Mouse (Mus musculus): ENCODE measurements at regions not wholly inside any gene's neighbourhood (a gene's known extent, or its start where the extent isn't known, plus 50 kb on each side); places are given as distances from the start of the nearest gene placed in this dataset.

DNA sequence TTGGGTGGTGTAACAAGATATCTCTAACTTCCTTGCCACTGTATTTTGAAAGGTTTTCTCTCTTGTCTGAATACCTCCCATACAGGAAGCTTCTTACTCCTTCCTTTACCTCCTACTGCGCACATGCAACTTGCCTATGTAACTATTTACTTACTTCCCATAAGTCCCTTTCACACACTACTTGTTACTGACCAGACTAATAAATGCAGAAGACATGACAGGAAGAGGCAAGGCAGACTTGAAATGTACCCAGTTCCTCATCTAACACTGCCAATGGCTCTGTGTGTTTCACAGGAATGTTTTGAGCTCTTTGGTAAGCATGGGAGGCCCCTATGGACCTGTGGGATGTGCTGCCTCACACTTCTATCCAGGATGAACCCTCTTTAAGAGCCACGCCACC, 207.1 kb upstream of the Hhip start:
- peak; percentile 89 for ATAC-seq (replicated peaks; ENCODE audit: poor library complexity, severe bottlenecking)

GRCm38 (mm10) chr8:80263468-80263945, 205.7 kb upstream of the Hhip start:
- peak; percentile 24 for ATAC-seq (replicated peaks; ENCODE audit: poor library complexity, severe bottlenecking)

GRCm38 (mm10) chr8:80262911-80263310, 205.1 kb upstream of the Hhip start:
- peak; percentile 57 for ATAC-seq (replicated peaks; ENCODE audit: poor library complexity, severe bottlenecking)

DNA sequence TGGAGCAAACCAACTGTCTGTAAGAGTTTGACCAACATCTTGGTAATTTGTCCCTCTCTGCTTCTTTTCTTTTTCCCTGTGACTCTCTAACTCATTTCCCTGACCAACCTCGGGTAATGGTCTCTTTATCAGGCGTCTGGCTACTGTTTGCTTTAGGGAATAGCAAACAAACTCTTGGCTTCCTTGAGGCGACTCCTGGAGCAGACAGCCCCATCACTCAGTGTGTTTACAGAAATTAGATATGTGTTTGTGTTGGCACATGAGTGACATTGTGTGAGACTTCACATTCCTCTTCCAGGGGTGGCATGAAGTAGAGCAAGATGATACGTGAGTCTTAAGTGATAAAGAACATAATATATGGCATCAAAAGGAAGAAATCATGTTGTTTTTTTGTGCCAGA, 195.7 kb upstream of the Hhip start:
- ATAC-seq (replicated peaks; ENCODE audit: poor library complexity, severe bottlenecking), result no peak

- ATAC-seq (replicated peaks; ENCODE audit: poor library complexity, severe bottlenecking), result no peak
Measured at GRCm38 (mm10) chr8:80251595-80251994, 193.8 kb upstream of the Hhip start.

DNA sequence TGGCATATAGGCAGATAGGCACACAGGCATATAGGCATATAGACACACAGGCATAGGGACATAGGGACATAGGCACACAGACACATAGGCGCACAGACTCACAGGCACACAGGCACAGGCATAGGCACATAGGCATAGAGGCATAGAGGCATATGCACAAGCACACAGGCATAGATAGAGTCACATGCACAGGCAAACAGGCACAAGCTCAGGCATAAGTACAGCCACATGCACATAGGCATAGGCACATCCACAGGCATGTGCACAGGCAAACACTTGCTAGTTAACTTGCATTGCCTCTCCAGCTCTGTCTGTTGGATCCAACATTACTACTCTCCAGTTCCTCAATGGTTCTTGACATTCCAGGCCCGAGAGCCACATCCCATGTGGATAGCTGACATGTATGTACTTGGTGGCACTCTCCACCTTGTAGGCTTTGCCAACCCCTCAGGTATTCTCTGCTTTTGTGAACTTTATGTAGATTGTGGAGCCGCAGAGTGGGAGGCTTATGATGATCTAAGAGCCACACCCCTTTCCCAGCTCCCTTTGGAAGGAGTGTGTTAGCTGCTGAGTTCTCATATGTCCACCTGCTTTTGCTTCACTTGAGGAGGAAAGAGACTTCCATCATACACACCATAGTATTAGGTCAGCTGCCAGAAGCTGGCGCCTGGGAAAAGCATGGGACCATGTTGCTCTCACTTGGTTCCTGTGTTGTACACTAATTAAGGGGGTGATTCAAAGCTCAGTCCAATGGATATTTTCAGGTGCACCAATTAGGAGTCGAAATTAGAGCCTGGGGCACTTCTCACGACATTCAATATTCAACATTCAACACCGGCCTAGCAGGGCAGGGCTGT, 192.7 kb upstream of the Hhip start:
- ATAC-seq (replicated peaks; ENCODE audit: poor library complexity, severe bottlenecking), result no peak

DNA sequence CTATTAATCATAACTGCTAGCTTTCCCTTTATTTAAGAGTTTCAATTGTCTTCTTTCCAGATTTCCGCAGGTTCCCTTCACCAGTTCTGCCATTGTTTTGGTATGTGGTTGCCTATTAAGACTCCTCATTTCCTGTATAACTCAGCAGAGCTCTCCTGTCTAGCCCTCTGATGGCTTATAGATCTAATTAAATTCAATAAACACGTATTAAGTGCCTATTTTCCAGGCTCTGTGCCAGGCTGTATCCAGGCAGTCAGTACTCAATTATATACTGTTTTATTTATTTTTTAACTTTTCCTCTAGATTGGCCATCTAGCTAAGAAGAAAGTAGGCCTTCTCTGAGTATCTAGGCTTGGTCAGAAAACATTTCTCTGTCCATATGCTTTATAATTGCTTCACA, 192.0 kb upstream of the Hhip start:
- no peak for ATAC-seq (replicated peaks; ENCODE audit: poor library complexity, severe bottlenecking)

DNA sequence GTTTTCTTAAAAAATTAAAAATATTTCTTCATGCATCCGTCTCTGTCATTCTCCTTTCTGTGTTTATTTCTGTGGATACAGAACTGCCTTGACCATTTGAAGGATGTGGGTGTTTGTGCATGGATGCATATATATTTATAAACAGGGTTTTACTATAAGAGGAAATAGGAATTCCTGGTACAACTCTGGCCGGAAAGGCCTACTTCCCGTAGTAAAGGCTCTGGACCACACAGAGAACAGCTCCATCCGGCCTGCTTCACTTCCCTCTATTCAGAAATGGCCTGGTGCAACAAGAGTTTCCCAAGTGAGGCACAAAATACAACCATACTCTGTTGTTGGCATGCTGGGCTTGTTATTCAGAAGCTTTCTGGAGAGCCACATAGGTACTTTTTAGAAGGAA, 182.1 kb upstream of the Hhip start:
- ATAC-seq (replicated peaks; ENCODE audit: poor library complexity, severe bottlenecking), result peak; percentile 98

GRCm38 (mm10) chr8:80210361-80210760, 152.6 kb upstream of the Hhip start:
- no peak for ATAC-seq (replicated peaks; ENCODE audit: poor library complexity, severe bottlenecking)

DNA sequence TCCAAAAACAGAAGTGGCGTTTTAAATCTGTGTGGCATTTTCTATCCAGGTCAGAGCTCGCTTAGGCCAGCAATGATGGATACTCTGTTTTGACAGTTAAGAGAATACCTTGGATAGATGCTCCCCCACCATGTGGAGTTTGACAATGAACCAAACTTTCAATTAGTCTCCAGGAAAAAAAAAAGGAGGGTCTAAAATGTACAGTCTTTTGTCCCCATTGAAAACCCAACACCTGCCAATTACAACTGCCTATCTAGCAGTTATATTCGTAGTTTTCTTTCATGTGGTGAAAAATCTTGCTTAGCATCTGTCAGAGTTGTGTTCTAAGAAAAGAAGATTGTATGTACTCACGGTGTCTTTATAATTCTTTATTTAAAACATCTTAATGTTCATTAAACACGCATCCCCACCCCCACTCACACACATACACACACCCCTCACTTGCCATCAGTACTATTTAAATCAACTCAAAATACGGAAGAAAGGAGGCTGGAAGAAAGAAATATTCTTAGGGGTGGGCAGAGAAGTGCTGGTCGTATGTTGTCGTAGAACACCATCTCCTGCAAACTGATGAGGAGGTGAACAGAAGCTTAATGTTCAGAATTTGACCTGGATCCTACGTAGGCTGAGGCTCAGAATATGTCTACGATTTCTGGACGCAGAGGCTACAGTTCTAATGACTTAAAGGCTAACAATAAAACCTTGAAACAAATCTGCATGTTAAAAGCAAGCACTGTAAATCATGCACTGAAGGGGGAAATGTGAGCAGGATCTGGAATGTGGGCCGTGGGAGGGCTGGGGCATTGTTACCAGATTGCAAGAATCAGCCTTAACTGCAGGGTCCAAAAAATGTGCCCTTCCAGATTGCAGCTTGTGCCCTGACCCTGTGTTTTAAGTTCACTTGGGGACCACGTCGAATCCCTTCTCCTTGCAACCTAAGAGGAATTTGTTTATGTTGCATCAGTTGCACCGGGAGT, 147.2 kb upstream of the Hhip start:
- no peak for ATAC-seq (replicated peaks; ENCODE audit: poor library complexity, severe bottlenecking)

- ATAC-seq (replicated peaks; ENCODE audit: poor library complexity, severe bottlenecking), result peak; percentile 86
Measured at GRCm38 (mm10) chr8:80203769-80204677, 146.2 kb upstream of the Hhip start.

- peak; percentile 79 for ATAC-seq (replicated peaks; ENCODE audit: poor library complexity, severe bottlenecking)
Measured at GRCm38 (mm10) chr8:80197680-80198079, 139.9 kb upstream of the Hhip start.

DNA sequence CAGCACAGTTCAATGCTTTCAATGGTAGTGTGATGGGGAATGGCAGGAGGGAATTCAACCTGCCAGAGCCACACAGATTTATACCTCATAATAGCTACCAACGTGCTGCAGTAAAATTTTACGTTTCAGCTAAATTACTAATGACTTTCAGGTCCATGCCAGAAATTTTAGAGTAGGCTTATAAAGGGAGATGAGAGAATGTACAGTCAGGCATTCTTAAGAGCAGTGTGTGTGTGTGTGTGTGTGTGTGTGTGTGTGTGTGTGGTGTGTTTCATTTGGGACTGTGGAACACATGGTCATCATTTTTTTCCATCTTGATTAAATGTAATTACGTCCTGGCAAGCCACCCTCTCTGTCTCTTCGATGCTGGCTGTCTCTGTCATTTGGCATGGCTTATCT, 132.7 kb upstream of the Hhip start:
- no peak for ATAC-seq (replicated peaks; ENCODE audit: poor library complexity, severe bottlenecking)

DNA sequence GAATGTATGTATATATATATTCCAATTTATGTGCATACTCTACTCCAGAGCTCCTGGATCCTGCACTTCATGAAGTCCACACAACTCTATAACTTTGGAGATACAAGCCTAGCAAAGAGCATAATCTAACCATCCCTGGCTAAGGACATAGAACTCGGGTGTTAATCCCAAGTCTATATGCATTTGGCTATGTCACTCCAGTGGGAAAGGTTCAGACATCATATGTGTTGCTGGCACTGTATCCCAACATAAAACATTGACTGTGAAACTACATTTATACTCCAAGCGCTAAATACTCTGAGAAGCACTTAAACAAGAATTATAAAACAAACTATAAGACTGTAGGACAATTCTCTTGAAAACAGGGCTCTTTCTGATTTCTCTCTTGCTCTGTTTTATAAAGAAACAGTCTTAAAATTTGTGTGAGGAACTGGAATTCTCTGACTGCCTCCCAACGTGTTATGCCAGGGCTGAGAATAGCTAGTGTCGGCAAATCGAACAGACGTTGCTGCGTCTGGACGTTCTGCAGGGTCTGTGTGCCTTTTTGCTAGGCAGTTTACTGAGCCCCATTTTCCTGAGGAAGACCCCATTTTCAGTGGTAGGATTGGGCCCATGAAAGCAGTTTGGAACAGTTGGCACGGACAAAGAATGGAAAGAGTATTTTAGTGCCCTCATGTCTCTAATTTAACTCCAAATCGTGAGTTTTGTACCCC, 132.1 kb upstream of the Hhip start:
- ATAC-seq (replicated peaks; ENCODE audit: poor library complexity, severe bottlenecking), result no peak

DNA sequence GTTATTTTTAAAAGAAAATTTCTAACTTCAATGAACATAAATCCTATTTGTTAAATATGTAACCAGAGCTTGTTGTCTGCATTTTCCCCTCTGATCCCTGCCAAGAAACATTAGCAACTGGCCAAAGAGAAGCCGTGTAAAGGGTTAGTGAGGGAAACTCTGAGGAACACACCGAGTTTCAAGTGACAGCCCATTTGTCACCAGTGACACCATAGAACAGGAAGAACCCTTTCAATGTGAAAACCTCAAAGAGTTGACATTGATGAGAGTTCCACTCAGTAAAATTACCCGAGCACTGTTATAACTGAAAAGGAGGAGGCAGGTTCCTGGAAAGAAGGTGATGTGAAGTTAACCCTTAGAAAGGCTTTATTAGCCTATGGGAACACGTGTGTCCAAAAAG, 127.5 kb upstream of the Hhip start:
- no peak for ATAC-seq (replicated peaks; ENCODE audit: poor library complexity, severe bottlenecking)

DNA sequence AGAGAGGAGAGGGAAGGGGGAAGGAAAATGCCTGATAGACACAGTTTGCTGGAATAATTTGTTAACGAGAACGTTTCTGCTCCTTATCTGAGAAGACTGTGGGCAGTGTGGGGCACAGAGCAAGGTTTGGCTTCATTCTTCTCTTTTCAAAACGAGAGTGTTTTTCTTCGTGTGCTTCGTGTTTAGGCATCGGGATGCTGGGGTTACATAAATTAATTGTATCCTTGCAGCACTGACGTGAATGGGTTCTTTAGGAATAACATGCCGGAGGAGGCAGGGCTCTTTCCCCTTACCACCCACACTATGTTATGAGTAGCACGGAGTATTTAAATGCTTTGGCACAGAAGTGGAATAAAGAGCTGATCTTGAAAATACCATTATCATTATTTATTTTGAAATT, 110.9 kb upstream of the Hhip start:
- no peak for ATAC-seq (replicated peaks; ENCODE audit: poor library complexity, severe bottlenecking)

DNA sequence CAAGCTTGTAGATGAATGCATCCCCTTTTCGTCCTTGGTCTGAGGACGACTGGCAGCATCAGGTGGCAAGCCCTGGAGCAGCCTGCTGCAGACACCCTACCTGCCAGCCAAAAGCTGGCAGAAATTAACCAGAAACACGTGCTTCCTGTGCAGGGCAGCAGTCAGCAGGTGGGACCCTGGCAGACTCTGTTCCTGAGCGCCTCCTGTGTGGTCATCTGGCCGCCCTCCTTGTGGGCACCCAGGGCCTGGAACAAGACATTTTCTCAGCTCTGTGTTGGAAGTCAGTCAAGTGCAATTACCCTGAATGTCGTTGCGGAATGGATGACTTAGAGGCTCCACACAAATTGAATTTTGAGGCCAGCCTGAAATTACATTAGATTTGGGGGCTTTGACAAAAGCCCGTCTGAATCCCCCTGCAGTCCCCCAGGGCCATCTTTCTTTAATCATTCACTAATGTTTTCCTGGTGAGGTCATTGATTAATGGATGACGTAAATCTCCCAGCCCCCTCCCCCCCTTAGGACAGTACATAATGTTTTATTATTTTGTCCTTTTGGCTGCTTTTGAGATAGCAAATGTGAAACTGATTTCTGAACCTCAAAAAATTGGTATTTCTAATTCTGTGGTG, 91.8 kb upstream of the Hhip start:
- ATAC-seq (replicated peaks; ENCODE audit: poor library complexity, severe bottlenecking), result no peak

GRCm38 (mm10) chr8:80147929-80148328, 90.1 kb upstream of the Hhip start:
- peak; percentile 84 for ATAC-seq (replicated peaks; ENCODE audit: poor library complexity, severe bottlenecking)

DNA sequence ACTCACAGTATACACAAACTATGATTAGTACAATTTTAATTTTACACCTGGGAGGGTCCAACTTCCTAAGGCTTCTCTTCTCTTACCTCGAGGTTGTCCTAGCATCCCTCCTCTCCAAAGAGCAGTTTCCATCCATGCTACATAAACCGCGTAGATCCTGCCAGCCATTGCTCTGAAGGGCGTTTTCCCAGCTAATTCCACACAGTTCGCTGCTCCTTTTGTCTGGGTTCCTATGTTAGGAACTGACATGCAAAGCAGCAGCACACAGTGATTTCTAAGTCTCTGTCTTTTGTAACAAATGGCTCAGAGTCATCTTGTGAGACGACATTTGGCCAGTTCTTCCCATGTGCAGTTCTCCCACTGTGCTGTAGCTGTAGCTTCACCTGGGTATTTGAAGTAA, 80.7 kb upstream of the Hhip start:
- no peak for ATAC-seq (replicated peaks; ENCODE audit: poor library complexity, severe bottlenecking)

Measured in granulocyte monocyte progenitor cell, adult 5-6 weeks (primary cell).